Mouse (Mus musculus) small intestine, adult 2 months (tissue): Measurements from ENCODE around the gene Icmt. TPM values are rescaled to one million over a fixed set of nuclear protein-coding genes. Genes with fewer than 3 reads are reported as not detected.

ENCODE experiments used
- H3K27ac ChIP-seq: fragments of 200-500 bp; 2 replicates; pipeline ENCODE4 v1.5.1; 2012; ENCODE audit warnings: low read depth, low read length, control low read depth, inconsistent platforms; ENCODE audit not compliant: insufficient read depth
- H3K27me3 ChIP-seq: fragments of 200-500 bp; 2 replicates; pipeline ENCODE4 v1.6.1; 2012; ENCODE audit warnings: mild to moderate bottlenecking, moderate library complexity, low read length, inconsistent platforms; ENCODE audit not compliant: control insufficient read depth, insufficient read depth
- H3K36me3 ChIP-seq: fragments of 200-500 bp; 2 replicates; pipeline ENCODE4 v1.6.1; 2012; ENCODE audit warnings: mild to moderate bottlenecking, low read length, control low read depth, inconsistent platforms; ENCODE audit not compliant: control insufficient read depth, insufficient read depth
- H3K4me1 ChIP-seq: fragments of 200-500 bp; 2 replicates; pipeline ENCODE4 v1.6.1; 2012; ENCODE audit warnings: low read length, inconsistent platforms, mixed read lengths; ENCODE audit not compliant: control insufficient read depth, insufficient read depth, insufficient read length
- H3K4me3 ChIP-seq: fragments of 200-500 bp; 2 replicates; pipeline ENCODE4 v1.5.1; 2012; ENCODE audit warnings: low read depth, mild to moderate bottlenecking, control low read depth, inconsistent platforms, low read length, moderate library complexity
- CTCF ChIP-seq: fragments of 200-500 bp; IDR thresholded peaks from 2 replicates; pipeline ENCODE4 v1.5.1; 2012; ENCODE audit warnings: low read depth, mild to moderate bottlenecking, control low read depth, inconsistent platforms, low read length, moderate library complexity, mixed read lengths; ENCODE audit not compliant: insufficient replicate concordance, insufficient read length; ENCODE audit errors: extremely low read depth
- POLR2A ChIP-seq: fragments of 200-500 bp; IDR thresholded peaks from 2 replicates; pipeline ENCODE4 v1.6.1; 2012; ENCODE audit warnings: low read depth, mild to moderate bottlenecking, control low read depth, inconsistent platforms, low read length, moderate library complexity
- WGBS: fragments of 180-500 bp; shearing (Covaris S2); methylation state at CpG from one replicate; pipeline ENCODE4 v1.1.7; 2018; 5-methylcytosine and 5-hydroxymethylcytosine counted together
- polyA plus RNA-seq: library from polyadenylated mRNA; depleted of rRNA; stranded (reverse); fragments of >200 nt; gene quantifications from 2 replicates; pipeline ENCODE4 v1.2.3, GENCODE M21; 2012

Gene Icmt
- polyA plus RNA-seq, 1 experiment: 26.5 TPM

- H3K27ac ChIP-seq: no peak overlapping the region
These were observed 29.5 kb downstream of the Icmt start for GRCm38 (mm10) chr4:152326543-152326942.

GRCm38 (mm10) chr4:152328691-152329090, 31.7 kb downstream of the Icmt start:
- Histone ChIP-seq H3K36me3 (peaks cover 45% of the 10 kb centered on the region), H3K27ac (no peak overlapping the region), H3K4me1 (peaks cover 5% of the 10 kb centered on the region; the same call in 1 of the 2 replicates), H3K4me3 (no peak overlapping the region), H3K27me3 (no peaks in the 10 kb centered on the region)
- 64% methylated on average over 6 of the region's 6 CpGs for WGBS
- TF ChIP-seq CTCF: peak; percentile 43; the same call in 1 of the 2 replicates
- no peak for TF ChIP-seq POLR2A

More at GRCm38 (mm10) chr4:152326543-152326942, 29.5 kb downstream of the Icmt start:
- WGBS: 2% methylated on average over 11 of the region's 11 CpGs
- TF ChIP-seq CTCF (no peak), POLR2A (no peak)
- Histone ChIP-seq H3K4me1 (peaks cover 5% of the 10 kb centered on the region; the same call in 1 of the 2 replicates), H3K27me3 (no peaks in the 10 kb centered on the region), H3K36me3 (peaks cover 30% of the 10 kb centered on the region), H3K4me3 (peak overlapping the region; percentile 84)

- H3K36me3 ChIP-seq: peaks cover 49% of the 10 kb centered on the region
- no peaks in the 10 kb centered on the region for H3K27me3 ChIP-seq
- no peaks in the 10 kb centered on the region for H3K4me1 ChIP-seq
- WGBS: 10% methylated on average over 2 of the region's 2 CpGs
- TF ChIP-seq CTCF (peak; percentile 99), POLR2A (no peak; the same call in 1 of the 2 replicates)
- no peak overlapping the region for H3K27ac ChIP-seq
- no peak overlapping the region for H3K4me3 ChIP-seq
These were observed 35.9 kb downstream of the Icmt start for GRCm38 (mm10) chr4:152332952-152333351.

GRCm38 (mm10) chr4:152333587-152333986, 36.6 kb downstream of the Icmt start:
- no peaks in the 10 kb centered on the region for H3K4me1 ChIP-seq
- no peak overlapping the region for H3K27ac ChIP-seq
- no peak for TF ChIP-seq POLR2A
- no peak for TF ChIP-seq CTCF
- WGBS: 95% methylated on average over 12 of the region's 12 CpGs
- H3K27me3 ChIP-seq: peaks cover 6% of the 10 kb centered on the region
- peaks cover 47% of the 10 kb centered on the region for H3K36me3 ChIP-seq
- no peak overlapping the region for H3K4me3 ChIP-seq

DNA sequence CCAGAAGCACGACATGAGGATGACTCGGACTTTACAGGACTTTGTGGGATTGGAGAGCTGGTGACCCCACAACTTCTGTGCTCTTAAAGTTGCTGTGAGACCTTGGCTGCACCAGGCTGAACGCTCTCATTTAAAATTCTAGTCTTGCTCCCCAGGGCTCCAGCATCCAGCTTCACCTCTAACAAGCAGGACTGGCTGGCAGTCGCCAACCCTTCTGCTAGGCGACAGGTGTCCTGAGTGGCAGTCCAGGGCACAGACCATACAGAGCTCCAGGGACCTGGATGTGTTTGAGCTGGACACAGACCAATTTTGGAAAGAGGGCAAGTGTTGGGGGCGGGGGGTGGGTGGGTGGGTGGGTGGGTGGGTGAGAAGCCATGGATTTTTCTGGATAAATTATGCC, 40.7 kb downstream of the Icmt start:
- H3K27me3 ChIP-seq: peaks cover 23% of the 10 kb centered on the region
- no peak overlapping the region for H3K27ac ChIP-seq
- TF ChIP-seq POLR2A: no peak
- no peak for TF ChIP-seq CTCF
- H3K4me1 ChIP-seq: peaks cover 2% of the 10 kb centered on the region; the same call in 1 of the 2 replicates
- WGBS: 43% methylated on average over 6 of the region's 6 CpGs
- peaks cover 9% of the 10 kb centered on the region for H3K36me3 ChIP-seq
- no peak overlapping the region for H3K4me3 ChIP-seq

DNA sequence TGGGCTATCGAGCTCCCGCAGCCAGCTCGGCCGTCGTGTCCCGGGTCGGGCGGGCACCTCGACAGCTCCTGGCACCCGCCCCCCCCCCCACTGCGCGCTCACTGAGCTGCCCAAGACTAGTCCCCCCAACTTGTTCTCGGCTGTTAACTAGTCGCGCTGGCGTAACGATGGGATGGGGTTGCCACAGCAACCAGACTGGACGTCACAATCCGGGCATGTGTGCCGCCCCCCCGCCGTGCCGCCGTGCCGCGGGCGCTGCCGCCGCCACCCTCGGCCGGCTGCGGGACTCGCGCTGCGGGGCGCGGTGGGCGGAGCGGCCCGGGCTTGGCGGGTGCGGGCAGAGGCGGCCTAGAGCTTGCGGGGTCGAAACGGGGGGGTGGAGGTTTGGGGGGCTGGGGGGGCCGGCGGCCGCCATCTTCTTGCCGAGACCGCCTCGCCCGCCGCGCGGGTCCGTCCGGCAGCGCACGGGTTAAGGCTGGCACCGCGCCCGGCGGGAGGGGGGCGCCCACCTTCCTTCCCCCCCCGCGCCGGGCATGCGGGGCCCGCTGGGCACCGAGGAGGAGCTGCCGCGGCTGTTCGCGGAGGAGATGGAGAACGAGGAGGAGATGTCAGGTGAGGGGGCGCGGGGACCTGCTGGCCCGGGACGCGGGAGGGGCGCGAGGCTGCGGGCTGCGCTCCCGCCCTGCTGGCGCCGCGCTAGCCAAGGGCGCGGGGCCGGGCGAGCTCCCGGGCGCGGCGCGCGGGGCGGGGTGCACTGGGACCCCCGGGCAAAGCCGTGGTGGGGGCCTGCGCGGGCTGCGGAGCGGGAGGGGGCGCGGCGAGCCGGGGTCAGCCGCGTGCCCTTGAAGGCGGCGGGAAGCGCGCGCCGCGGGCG, 41.6 kb downstream of the Icmt start, which contains the start of gene Chd5:
Chd5 (plus strand) TSS at position 233 of the 874 bp plus-strand sequence.
- Histone ChIP-seq H3K4me1 (peaks cover 3% of the 10 kb centered on the region), H3K36me3 (peaks cover 5% of the 10 kb centered on the region; the same call in 1 of the 2 replicates), H3K4me3 (peak within 1 kb of the TSS; percentile 41), H3K27ac (no peak within 1 kb of the TSS), H3K27me3 (peaks cover 23% of the 10 kb centered on the region)
- TF ChIP-seq POLR2A (no peak), CTCF (no peak)
- 2% methylated on average over 107 of the region's 120 CpGs for WGBS

DNA sequence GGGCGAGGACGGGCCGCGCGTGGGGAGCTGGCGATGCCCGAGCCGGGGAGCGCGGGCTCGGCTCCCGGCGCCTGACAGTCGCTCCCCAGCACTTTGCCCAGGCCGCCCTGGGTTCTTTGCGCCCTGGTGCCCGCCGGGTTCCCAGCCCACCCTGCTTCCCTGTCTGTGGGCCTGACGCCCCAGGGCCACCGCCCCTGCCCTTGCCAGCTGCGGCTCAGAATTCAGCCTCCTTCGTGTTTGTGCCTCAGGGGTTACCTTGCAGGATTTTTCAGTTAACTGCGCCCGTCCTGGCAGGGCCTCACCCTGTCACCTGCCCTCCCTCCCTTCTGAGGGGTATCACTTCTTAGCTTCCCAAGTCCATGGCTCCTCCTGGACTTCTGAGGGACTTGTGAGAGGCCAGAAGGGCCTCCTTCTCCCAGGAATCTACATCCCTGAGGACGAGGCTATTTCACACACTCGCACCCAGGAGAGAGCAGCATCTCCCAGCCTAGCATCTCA, 42.3 kb downstream of the Icmt start:
- TF ChIP-seq CTCF: no peak
- TF ChIP-seq POLR2A: no peak
- Histone ChIP-seq H3K36me3 (peaks cover 1% of the 10 kb centered on the region; the same call in 1 of the 2 replicates), H3K4me3 (0 out of 2 replicates have a peak overlapping the region, but pooled peaks have one; percentile 4), H3K4me1 (peaks cover 9% of the 10 kb centered on the region), H3K27ac (no peak overlapping the region), H3K27me3 (peaks cover 23% of the 10 kb centered on the region)
- 8% methylated on average over 21 of the region's 26 CpGs for WGBS
